Mouse (Mus musculus) lung, postnatal 36 days (tissue): ENCODE measurements at regions not wholly inside any gene's neighbourhood (a gene's known extent, or its start where the extent isn't known, plus 50 kb on each side); places are given as distances from the start of the nearest gene placed in this dataset.
A peak's percentile ranks its signal among the peaks of the same experiment; 100 is the strongest.

Source experiments
- DNase-seq: peaks from one replicate; pipeline ENCODE4 v3.0.0; 2022; ENCODE audit warnings: mixed read lengths

DNA sequence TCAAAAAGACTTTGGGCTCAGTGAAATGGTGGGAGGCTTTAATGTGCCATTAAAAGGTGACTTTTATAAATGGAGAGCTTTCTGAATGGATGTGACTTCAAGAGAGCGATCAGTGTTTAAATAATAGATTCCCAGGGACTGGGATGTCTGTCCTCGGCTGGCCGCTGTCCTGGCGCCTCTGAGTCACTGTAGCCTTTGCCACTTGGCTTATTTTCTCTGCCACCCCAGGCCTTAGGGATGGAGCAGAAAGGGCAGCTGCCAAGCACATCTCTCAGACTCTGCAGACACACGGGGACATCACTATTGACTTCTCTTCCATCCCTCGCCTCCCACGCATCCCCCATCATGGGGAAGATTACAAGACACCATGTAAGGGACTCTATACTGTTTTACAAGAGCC is 355.3 kb upstream of the Tbx3 start:
- DNase-seq = no peak

DNA sequence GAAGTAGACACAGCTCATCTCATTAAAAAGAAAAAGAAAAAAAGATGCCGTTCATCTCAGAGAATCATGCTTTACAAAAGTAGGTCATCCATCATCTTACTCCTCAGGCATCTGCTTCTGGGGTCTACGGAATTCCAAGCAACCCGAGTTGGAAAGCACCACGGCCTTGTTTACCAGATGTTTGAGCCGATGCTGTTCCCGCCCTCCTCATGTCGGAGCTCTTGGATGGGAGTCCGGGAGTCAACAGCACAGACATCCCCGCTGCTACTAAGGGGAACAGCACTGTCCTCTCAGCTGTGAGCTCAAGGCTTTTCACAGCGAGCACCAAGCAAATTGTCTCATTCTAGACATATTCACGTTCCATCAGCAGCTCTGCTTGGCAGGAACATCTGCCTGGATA is 352.9 kb upstream of the Tbx3 start:
- no peak for DNase-seq

GRCm38 (mm10) chr5:119321368-119322144 is 348.9 kb upstream of the Tbx3 start:
- DNase-seq = peak; percentile 75

- DNase-seq = no peak
Measured at GRCm38 (mm10) chr5:119322411-119322810, 348.1 kb upstream of the Tbx3 start.

DNA sequence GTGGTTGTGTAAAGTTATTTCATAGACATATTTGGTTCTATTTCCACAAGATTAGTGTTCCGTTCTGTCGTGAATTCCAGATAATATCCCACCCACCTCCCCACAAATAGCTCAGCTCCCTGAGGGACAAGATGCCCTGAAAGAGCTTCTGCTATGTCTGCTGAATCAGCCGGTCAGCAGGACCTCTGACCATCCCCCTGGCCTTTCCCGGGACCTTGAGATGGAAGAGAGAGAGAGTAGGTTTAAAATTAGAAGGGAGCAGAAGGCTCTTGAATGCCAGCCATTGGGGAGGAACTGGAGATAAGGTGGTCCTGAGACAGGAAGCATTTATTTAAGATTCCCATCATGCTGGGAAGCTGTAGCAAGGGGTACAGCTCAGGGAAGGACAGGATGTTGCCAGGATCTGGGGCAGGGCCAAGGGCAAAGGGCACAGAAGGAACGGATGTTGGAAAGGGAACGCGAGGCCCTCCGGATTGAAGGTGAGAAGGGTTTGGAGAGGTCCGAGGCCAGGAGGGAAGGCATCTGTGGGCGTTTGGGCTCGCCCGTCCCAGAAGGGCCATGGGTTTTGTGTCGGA is 344.7 kb upstream of the Tbx3 start:
- peak; percentile 71 for DNase-seq

- no peak for DNase-seq
Measured at GRCm38 (mm10) chr5:119326895-119327294, 343.6 kb upstream of the Tbx3 start.

DNA sequence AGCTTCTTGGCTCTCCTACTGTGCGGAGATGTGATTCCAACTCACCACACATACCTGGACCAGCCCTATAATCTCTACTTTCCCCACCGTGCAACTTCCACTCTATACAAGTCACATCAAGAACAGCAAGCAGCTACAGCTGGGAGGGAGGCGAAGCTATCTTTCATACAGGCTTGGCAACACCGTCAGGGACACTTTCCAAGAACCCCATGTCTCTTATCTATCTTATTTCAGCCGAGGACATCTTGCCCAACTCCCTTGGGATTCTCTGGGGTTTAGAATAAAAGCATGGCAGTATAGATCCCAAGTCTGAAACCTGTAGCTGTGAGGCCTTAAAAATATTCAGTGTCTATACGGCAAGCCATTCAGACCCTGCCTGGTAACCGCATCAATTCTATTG is 341.5 kb upstream of the Tbx3 start:
- DNase-seq = no peak

GRCm38 (mm10) chr5:119329371-119329770 is 341.1 kb upstream of the Tbx3 start:
- peak; percentile 58 for DNase-seq

- no peak for DNase-seq
Measured at GRCm38 (mm10) chr5:119329860-119330259, 340.6 kb upstream of the Tbx3 start.

DNA sequence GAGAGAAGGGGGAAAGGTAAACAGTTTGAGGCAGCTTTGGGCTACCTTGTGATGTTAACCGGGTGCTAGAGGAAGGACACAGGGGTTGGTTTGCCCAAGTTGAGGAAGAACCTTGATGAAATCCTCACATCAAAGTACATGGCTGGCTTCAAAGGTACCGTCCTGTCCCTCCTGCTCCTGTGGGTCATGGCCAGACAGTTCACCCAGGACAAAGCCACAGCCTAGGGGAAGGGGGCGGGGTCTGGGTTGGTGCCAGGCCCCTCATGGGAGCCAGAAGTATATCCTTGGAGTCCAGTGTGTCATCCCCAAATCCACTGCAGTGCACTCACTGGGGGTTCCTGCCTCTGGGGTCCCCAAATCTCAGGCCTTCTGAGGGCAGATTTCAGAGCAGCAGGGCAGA is 339.0 kb upstream of the Tbx3 start:
- DNase-seq = no peak

- DNase-seq = no peak
Measured at GRCm38 (mm10) chr5:119332621-119333020, 337.8 kb upstream of the Tbx3 start.

- no peak for DNase-seq
Measured at GRCm38 (mm10) chr5:119335211-119335610, 335.3 kb upstream of the Tbx3 start.

DNA sequence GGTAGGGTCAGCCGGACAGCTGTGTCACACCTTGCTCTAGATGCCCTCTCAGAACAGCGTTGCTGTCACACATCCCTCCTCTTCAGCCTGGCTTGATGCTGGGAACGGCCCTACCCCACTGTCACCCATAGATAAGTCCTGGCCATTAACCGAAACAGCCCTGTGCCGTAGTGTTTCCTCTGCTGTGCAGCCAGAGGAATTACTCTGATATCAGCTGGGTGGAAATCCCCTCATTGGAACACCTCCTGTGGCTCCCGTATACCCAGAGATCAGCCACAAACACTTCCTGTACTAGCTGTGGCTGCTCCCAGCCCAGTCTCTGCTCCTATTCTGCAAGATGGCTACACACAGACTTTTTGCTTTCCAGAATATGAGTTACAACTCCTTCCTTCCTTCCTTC is 334.5 kb upstream of the Tbx3 start:
- DNase-seq = no peak

DNA sequence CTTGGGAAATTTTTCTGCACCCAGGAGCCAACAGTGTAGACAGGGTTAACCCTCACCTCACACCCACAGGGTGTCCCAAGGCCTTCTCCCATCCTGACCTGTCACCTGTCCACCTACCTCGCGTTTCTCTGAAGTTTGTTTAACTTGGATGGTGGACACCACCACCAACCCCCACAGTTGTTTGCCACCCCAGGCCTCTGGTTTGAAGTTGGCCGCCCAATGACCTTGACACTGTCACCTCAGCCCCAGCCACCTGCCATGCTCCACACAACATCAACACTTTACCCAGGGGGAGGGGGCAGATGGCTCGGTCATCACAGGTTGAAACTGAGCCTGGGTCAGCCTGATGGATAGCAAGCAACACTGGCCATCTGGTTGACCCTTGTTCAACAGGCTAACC is 332.7 kb upstream of the Tbx3 start:
- no peak for DNase-seq

- DNase-seq = no peak
Measured at GRCm38 (mm10) chr5:119338711-119339110, 331.8 kb upstream of the Tbx3 start.

- peak; percentile 18 for DNase-seq
Measured at GRCm38 (mm10) chr5:119348303-119348702, 322.2 kb upstream of the Tbx3 start.

DNA sequence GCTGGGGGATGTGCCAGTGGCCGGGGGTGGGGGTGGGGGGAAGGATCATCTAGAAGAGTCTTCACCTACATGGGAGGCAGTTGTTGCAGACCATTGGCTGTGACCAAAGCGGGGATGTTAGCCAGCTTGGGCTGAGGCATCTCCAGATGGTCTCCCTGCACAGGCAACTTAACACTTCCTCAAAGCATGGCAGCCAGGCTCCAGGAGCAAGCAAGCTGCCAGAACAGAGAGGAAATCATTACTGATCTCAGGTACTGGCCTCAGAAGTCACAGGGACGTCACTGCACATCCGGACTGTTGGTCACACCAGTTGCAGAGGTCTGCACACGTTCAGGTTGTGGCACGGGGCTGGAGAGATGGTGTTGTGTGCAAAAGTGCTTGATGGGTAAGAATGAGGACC is 321.1 kb upstream of the Tbx3 start:
- DNase-seq = no peak

- DNase-seq = no peak
Measured at GRCm38 (mm10) chr5:119350325-119350915, 320.0 kb upstream of the Tbx3 start.

GRCm38 (mm10) chr5:119355471-119355870 is 315.0 kb upstream of the Tbx3 start:
- DNase-seq = no peak

DNA sequence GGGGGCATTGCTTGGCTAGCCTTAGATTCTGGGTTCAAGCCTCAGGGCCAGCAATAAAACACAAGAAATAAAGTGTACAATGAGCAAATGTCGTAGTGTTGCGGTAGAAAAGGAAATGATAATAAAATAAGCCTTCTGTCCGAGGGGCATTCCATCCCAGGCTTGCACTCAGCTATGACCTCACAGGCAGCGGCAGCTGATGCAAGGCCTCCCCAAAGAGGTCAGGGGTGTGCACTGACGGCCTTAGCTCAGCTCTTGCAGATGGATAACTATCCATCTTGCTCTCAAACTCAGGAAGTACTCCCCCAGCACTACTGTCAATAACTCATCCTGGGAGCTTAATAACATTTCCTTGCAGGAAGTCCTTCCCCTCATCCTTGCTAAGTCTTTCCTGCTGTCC is 314.4 kb upstream of the Tbx3 start:
- DNase-seq = no peak

- peak; percentile 24 for DNase-seq
Measured at GRCm38 (mm10) chr5:119359709-119360108, 310.8 kb upstream of the Tbx3 start.

GRCm38 (mm10) chr5:119360351-119360750 is 310.1 kb upstream of the Tbx3 start:
- DNase-seq = no peak

GRCm38 (mm10) chr5:119361406-119362044 is 308.9 kb upstream of the Tbx3 start:
- no peak for DNase-seq

- no peak for DNase-seq
Measured at GRCm38 (mm10) chr5:119362452-119362851, 308.0 kb upstream of the Tbx3 start.
